Mouse (Mus musculus): ENCODE data around the gene Urad. TPM values are rescaled to one million over a fixed set of nuclear protein-coding genes. Genes with fewer than 3 reads are reported as not detected.

The Urad gene
- polyA plus RNA-seq, 1 experiment from 2014 or later, result 1.6 TPM

DNA sequence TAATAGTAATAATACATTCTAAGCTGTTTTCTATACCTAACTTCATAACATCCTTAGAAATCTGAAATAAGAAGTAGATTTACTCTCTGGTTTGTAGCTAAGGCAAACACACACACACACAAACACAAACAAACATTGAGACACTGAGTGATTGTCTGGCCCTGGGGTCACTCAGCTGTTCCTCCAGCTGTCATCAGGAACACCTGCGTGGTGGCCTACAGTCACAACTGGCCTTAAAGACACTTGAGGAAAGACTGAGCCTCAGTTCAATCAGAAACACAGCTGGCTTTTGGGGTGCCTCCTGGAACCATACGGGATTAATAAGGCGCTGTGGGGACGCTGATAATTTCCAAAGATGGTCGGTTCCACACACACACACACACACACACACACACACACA, 25.0 kb downstream of the Urad start:
- H3K9ac ChIP-seq (ENCODE audit: low read depth, low read length), result no peak overlapping the region
- H3K9me3 ChIP-seq (replicated peaks; ENCODE audit: control insufficient read depth, low read length), result no peaks in the 10 kb centered on the region
- H3K4me3 ChIP-seq (ENCODE audit: low read depth, low read length), result no peak overlapping the region
- no peak overlapping the region for H3K27ac ChIP-seq (ENCODE audit: low read length)
- peaks cover 56% of the 10 kb centered on the region for H3K27me3 ChIP-seq (ENCODE audit: control insufficient read depth, insufficient read depth, low read depth, low read length)
- no peaks in the 10 kb centered on the region for H3K36me3 ChIP-seq (ENCODE audit: control insufficient read depth, insufficient read depth)
- H3K4me2 ChIP-seq (ENCODE audit: low read depth, low read length), result no peak overlapping the region
- peaks cover 1% of the 10 kb centered on the region; the same call in 1 of the 2 replicates for H3K4me1 ChIP-seq (ENCODE audit: control insufficient read depth, low read depth, low read length)
- 54% methylated on average over 5 of the region's 5 CpGs for WGBS (ENCODE audit: insufficient replicate concordance)
- ATAC-seq (ENCODE audit: low read depth), result no peak

DNA sequence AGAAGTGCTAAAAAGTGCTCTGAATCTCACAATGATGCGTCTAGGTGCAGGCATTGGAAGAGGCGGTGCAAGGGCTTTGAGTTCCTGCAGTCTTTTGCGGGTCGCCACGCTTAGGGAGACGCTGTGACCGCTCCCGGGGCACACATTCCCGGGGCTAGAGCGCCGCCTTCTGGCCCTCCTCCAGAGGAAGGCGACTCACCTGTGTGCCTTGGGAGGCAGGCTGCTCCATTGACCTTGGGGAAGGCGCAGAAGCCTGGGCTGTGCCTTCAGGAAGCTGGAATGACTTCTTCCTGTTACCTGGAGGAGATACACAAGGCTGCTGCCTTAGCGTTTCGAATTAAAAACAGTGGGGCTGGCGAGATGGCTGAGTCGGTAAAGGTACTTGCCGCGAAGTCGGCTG, 28.1 kb downstream of the Urad start:
- Histone ChIP-seq H3K27ac (ENCODE audit: low read length) (no peak overlapping the region), H3K4me3 (ENCODE audit: low read depth, low read length) (no peak overlapping the region), H3K4me1 (ENCODE audit: control insufficient read depth, low read depth, low read length) (peaks cover 3% of the 10 kb centered on the region; the same call in 1 of the 2 replicates), H3K9me3 (replicated peaks; ENCODE audit: control insufficient read depth, low read length) (no peaks in the 10 kb centered on the region), H3K9ac (ENCODE audit: low read depth, low read length) (no peak overlapping the region), H3K4me2 (ENCODE audit: low read depth, low read length) (no peak overlapping the region), H3K36me3 (ENCODE audit: control insufficient read depth, insufficient read depth) (no peaks in the 10 kb centered on the region), H3K27me3 (ENCODE audit: control insufficient read depth, insufficient read depth, low read depth, low read length) (peaks cover 28% of the 10 kb centered on the region)
- 13% methylated on average over 20 of the region's 20 CpGs for WGBS (ENCODE audit: insufficient replicate concordance)
- no peak for ATAC-seq (ENCODE audit: low read depth)

DNA sequence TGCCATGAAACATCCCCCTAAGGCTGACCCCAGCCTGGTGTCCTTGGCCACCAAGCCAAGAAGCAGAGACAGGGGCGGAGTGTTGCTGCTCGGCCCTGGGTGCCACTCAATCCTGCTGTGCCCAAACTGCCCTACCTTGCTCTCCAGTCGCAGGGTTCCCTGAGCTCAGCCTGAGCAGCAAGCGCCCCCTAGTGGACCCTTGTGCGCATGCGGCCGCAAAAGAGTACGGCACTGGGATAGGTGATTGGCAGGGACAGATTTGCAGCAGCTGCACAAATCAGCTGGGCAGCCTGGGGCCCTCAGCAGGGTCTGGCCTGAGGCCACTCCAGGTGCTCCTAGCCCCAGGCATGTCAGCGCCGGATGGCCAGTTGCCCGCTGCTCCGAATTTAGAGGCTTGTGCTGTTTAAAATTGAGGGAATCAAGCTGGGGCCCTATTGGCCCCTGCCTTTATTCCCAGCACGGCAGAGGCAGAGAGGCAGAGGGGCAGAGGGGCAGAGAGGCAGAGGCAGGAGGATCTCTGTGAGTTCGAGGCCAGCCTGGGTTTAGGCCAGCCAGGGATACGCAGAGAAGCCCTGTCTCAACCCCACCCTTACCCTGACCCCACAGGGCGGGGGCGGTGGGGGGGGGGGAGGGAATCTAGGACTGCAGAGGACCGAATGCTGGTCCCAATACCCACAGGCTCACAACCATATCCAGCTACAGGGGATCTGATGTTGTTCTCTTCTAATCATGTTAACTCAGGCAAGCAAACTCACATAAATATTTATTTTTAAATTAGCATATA, 28.9 kb downstream of the Urad start:
- no peak overlapping the region for H3K4me2 ChIP-seq (ENCODE audit: low read depth, low read length)
- 16% methylated on average over 18 of the region's 18 CpGs for WGBS (ENCODE audit: insufficient replicate concordance)
- peak; percentile 55 for ATAC-seq (ENCODE audit: low read depth)
- H3K9me3 ChIP-seq (replicated peaks; ENCODE audit: control insufficient read depth, low read length), result no peaks in the 10 kb centered on the region
- H3K36me3 ChIP-seq (ENCODE audit: control insufficient read depth, insufficient read depth), result no peaks in the 10 kb centered on the region
- H3K9ac ChIP-seq (ENCODE audit: low read depth, low read length), result no peak overlapping the region
- H3K27ac ChIP-seq (ENCODE audit: low read length), result no peak overlapping the region
- H3K4me1 ChIP-seq (ENCODE audit: control insufficient read depth, low read depth, low read length), result peaks cover 3% of the 10 kb centered on the region; the same call in 1 of the 2 replicates
- no peak overlapping the region for H3K4me3 ChIP-seq (ENCODE audit: low read depth, low read length)
- peaks cover 21% of the 10 kb centered on the region for H3K27me3 ChIP-seq (ENCODE audit: control insufficient read depth, insufficient read depth, low read depth, low read length)

DNA sequence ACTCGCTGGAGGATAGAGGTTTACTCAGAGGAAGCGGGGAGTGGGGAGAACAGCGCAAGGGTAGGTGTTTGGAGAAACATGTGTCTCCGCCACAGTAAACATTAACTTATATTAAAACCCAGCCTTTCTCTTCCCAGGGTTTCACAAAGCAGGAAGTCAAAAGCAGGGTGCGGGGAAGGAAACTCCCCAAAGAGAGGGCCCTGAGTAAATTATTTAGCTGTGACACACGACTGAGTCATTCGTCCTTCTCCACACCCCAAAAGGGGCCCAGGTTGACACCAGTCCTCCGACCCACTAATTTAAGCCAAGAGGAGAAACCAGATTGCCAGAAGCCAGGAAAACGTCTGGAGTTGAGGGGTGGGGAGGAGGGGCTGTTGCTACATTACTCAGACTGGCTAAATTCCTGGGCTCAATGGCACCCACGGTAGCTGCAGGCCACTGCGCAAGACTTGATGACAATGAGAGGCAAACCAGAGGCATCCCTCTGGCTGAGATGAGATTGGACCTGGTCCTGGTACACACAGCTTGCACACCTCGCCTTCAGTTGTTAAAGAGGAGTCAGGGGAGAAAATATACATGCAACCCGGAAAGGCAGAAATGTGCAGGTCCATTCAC, 29.6 kb downstream of the Urad start:
- peaks cover 17% of the 10 kb centered on the region for H3K27me3 ChIP-seq (ENCODE audit: control insufficient read depth, insufficient read depth, low read depth, low read length)
- ATAC-seq (ENCODE audit: low read depth), result no peak
- H3K27ac ChIP-seq (ENCODE audit: low read length), result no peak overlapping the region

DNA sequence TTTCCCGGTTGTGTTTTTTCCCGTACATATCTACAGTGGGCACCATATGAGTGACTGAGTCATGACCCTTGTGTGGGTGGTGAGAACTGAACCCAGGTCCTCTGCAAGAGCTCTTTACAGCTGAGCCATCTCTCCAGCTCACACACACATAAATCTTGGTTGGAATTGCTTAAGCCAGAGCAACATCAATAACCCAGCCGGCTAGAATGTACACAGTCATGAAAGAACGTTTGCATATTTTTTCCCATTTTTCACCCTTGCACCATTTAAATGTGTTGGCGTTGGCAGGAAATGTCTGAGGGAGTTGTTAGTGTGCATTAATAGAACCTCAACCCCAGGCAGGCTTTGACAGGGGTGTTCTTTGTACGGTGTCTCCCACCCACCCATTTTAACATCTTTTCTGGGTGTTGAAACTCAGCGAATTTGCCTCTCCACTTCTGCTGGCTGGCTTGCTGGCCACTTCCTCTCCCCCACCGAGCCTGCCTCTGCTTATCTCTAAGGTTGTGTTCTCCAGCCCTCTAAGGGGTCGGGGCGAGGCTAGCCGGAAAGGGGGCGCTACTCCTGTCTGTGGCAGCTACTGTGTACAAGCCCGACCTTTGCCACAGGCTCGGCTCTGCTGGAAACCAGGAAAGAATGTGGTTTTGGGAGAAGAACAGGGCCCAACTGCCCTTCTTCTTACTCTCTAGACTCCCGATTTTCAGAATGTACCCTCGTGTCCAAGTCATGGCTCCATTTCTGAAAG, 30.3 kb downstream of the Urad start:
- no peaks in the 10 kb centered on the region for H3K36me3 ChIP-seq (ENCODE audit: control insufficient read depth, insufficient read depth)
- ATAC-seq (ENCODE audit: low read depth), result no peak
- H3K27ac ChIP-seq (ENCODE audit: low read length), result no peak overlapping the region
- 7% methylated on average over 16 of the region's 16 CpGs for WGBS (ENCODE audit: insufficient replicate concordance)
- H3K27me3 ChIP-seq (ENCODE audit: control insufficient read depth, insufficient read depth, low read depth, low read length), result peaks cover 17% of the 10 kb centered on the region
- H3K4me2 ChIP-seq (ENCODE audit: low read depth, low read length), result 0 out of 2 replicates have a peak overlapping the region, but pooled peaks have one; percentile 20
- H3K4me3 ChIP-seq (ENCODE audit: low read depth, low read length), result no peak overlapping the region
- no peaks in the 10 kb centered on the region for H3K9me3 ChIP-seq (replicated peaks; ENCODE audit: control insufficient read depth, low read length)
- peaks cover 3% of the 10 kb centered on the region; the same call in 1 of the 2 replicates for H3K4me1 ChIP-seq (ENCODE audit: control insufficient read depth, low read depth, low read length)
- H3K9ac ChIP-seq (ENCODE audit: low read depth, low read length), result no peak overlapping the region

More for the DNA sequence above, 29.6 kb downstream of the Urad start:
- H3K4me1 ChIP-seq (ENCODE audit: control insufficient read depth, low read depth, low read length), result peaks cover 3% of the 10 kb centered on the region; the same call in 1 of the 2 replicates
- H3K4me2 ChIP-seq (ENCODE audit: low read depth, low read length), result no peak overlapping the region
- H3K36me3 ChIP-seq (ENCODE audit: control insufficient read depth, insufficient read depth), result no peaks in the 10 kb centered on the region
- no peaks in the 10 kb centered on the region for H3K9me3 ChIP-seq (replicated peaks; ENCODE audit: control insufficient read depth, low read length)
- H3K9ac ChIP-seq (ENCODE audit: low read depth, low read length), result no peak overlapping the region
- 17% methylated on average over 13 of the region's 13 CpGs for WGBS (ENCODE audit: insufficient replicate concordance)
- H3K4me3 ChIP-seq (ENCODE audit: low read depth, low read length), result no peak overlapping the region

DNA sequence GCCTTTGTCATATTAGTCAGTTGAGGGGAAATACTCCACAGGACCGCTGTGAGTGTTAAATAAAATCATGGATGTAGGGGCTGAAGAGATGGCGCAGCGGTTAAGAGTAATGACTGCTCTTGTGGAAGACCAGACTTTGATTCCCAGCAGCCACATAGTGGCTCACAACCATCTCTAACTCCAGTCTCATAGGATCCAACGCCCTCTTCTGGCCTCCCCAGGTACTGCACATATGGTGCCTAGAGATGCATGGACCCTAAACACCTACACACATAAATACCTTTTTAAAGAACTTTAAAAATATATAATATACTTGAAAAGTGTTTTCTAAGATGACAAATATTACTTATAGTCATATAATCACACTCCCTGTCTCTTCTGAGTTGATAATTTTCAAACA, 37.9 kb downstream of the Urad start:
- WGBS (ENCODE audit: insufficient replicate concordance), result 61% methylated on average over 4 of the region's 4 CpGs
- H3K9ac ChIP-seq (ENCODE audit: low read depth, low read length), result no peak overlapping the region
- H3K4me3 ChIP-seq (ENCODE audit: low read depth, low read length), result no peak overlapping the region
- no peaks in the 10 kb centered on the region; the same call in 1 of the 2 replicates for H3K27me3 ChIP-seq (ENCODE audit: control insufficient read depth, insufficient read depth, low read depth, low read length)
- H3K36me3 ChIP-seq (ENCODE audit: control insufficient read depth, insufficient read depth), result no peaks in the 10 kb centered on the region
- H3K9me3 ChIP-seq (replicated peaks; ENCODE audit: control insufficient read depth, low read length), result no peaks in the 10 kb centered on the region
- no peaks in the 10 kb centered on the region for H3K4me1 ChIP-seq (ENCODE audit: control insufficient read depth, low read depth, low read length)
- no peak overlapping the region for H3K27ac ChIP-seq (ENCODE audit: low read length)
- no peak overlapping the region for H3K4me2 ChIP-seq (ENCODE audit: low read depth, low read length)
- ATAC-seq (ENCODE audit: low read depth), result no peak

DNA sequence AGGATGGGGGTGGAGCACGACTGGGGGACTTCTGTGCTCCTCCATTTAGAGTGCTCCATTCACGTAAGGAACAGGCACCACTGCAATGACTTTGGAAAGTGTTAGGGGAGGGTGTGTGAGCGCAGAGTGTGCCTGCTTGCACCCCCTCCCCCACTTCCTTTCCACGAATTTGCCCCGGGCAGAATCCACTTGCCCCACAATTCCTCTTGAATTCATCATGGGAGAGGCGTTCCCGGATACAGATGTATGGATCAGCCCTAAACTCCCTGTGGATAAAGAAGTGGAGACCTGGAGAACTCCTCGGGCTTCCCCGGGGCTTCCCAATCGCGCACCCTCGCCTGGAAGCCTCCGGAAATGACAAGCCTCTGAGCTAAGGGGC, 44.7 kb downstream of the Urad start:
- no peaks in the 10 kb centered on the region for H3K36me3 ChIP-seq (ENCODE audit: control insufficient read depth, insufficient read depth)
- WGBS (ENCODE audit: insufficient replicate concordance), result 1% methylated on average over 13 of the region's 13 CpGs
- no peak for ATAC-seq (ENCODE audit: low read depth)
- no peaks in the 10 kb centered on the region for H3K4me1 ChIP-seq (ENCODE audit: control insufficient read depth, low read depth, low read length)
- H3K9ac ChIP-seq (ENCODE audit: low read depth, low read length), result no peak overlapping the region
- H3K27ac ChIP-seq (ENCODE audit: low read length), result no peak overlapping the region
- no peak overlapping the region for H3K4me3 ChIP-seq (ENCODE audit: low read depth, low read length)
- H3K4me2 ChIP-seq (ENCODE audit: low read depth, low read length), result no peak overlapping the region
- no peaks in the 10 kb centered on the region for H3K9me3 ChIP-seq (replicated peaks; ENCODE audit: control insufficient read depth, low read length)
- H3K27me3 ChIP-seq (ENCODE audit: control insufficient read depth, insufficient read depth, low read depth, low read length), result peaks cover 58% of the 10 kb centered on the region

DNA sequence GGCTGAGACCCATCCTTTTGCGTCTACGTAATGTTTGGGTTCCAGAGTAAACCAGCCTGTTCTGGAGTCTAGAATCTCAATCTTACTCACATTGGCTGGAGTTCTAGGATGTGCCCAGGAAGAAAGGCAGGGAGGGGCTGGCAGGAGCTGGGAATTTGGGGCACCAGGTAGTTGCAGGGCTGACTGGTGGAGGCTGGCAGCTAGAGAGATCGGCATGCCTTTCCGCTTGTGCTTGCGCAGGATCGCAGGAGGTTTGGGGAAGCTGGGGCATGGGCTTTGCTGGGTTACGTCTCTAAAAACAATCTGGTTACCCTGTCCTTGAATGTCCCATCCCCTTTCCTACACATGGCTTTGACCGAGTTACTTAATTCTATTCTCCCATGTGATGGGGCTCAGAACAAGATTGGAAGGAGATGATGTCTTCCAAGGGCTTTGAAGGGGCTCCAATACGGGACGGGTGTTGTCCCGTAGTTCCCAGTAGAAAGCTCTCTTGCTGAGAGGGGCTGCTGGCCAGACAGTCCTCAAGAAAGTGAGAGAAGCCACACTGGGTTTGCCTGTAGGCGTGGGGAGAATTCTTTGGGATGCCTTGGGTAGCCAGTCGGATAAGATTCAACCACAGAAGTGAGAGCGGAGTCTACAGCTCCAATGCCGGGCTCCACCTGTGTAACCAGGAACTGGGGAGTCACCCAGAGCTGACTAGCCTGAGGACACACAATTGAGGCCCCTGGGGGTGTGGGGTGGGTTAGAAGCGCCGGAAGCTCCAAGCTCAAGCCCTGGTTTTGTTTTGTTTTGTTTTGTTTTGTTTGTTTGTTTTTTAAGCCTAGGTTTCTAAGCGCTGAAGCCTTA, 45.3 kb downstream of the Urad start:
- Histone ChIP-seq H3K4me2 (ENCODE audit: low read depth, low read length) (no peak overlapping the region), H3K27ac (ENCODE audit: low read length) (no peak overlapping the region), H3K27me3 (ENCODE audit: control insufficient read depth, insufficient read depth, low read depth, low read length) (peaks cover 64% of the 10 kb centered on the region), H3K9ac (ENCODE audit: low read depth, low read length) (no peak overlapping the region), H3K9me3 (replicated peaks; ENCODE audit: control insufficient read depth, low read length) (no peaks in the 10 kb centered on the region), H3K36me3 (ENCODE audit: control insufficient read depth, insufficient read depth) (no peaks in the 10 kb centered on the region), H3K4me1 (ENCODE audit: control insufficient read depth, low read depth, low read length) (no peaks in the 10 kb centered on the region), H3K4me3 (ENCODE audit: low read depth, low read length) (no peak overlapping the region)
- ATAC-seq (ENCODE audit: low read depth), result no peak
- 2% methylated on average over 18 of the region's 18 CpGs for WGBS (ENCODE audit: insufficient replicate concordance)

All from liver, embryonic 16.5 days (tissue).